Mouse (Mus musculus): ENCODE data around the gene Mutyh.
"Not testable (repeated sequence)": the region's sequence is repeated elsewhere in the genome, so short reads cannot be mapped to it uniquely, and the experiment has no call there.

Mutyh gene

DNA sequence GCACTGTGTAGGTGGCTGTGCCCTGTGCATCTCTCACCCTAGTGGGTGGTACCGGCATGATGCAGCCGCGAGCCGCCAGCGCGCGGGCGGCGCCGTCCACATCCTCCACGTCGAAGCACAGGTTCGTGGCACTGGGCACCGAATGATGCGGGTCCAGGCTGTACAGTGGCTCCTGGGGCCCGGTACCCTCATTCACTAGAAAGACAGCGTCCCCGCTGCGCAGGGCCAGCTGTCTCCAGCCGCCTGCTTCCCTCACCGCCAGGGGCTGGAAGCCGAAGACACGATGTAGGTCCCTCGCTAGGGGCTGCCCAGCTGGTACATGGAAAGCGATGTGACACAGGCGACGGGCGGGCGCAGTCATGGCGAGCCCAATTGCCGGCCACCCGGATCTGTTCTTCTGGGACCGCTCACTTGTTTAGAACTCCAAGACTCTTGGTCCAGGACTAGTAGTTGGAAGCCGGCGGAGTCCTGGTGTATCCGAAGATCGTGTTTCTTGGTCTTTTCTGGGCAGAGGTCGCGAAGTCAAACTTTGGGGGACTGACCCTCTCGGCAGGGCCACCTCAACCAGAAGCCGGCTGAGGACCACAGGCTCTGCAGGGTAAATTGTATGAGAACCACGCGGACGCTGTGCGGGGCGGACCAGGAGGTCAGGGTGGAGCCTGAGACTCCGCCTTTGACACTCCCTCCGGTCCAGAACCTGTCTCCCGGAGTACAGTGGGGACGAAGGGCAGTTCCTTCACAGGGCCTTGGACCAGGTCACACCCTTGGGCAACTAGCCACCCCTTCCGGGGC lies 13.6 kb downstream of the Mutyh start:
- peak; percentile 72 for DNase-seq (ENCODE audit: low read depth, low spot score)

DNA sequence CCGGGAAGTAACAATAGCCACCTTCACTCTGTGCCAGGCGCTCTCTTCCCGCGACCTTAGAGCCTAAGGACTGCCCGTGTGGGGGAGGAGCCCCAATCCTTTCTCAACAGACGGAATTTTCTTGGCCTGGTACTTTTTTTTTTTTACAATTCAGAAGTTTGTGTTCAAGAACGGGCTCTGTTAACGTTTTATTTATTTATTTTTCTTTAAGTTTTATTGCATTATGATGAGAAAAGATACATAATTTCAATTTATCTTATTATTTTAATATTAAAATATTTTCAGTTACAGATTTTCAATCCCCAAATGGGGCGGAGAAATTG lies 14.1 kb downstream of the Mutyh start, which contains the start of gene Hpdl:
TSS of gene Hpdl (minus strand) at position 14 of the 323 bp plus-strand sequence.
- no peak for DNase-seq (ENCODE audit: low read depth, low spot score)

DNA sequence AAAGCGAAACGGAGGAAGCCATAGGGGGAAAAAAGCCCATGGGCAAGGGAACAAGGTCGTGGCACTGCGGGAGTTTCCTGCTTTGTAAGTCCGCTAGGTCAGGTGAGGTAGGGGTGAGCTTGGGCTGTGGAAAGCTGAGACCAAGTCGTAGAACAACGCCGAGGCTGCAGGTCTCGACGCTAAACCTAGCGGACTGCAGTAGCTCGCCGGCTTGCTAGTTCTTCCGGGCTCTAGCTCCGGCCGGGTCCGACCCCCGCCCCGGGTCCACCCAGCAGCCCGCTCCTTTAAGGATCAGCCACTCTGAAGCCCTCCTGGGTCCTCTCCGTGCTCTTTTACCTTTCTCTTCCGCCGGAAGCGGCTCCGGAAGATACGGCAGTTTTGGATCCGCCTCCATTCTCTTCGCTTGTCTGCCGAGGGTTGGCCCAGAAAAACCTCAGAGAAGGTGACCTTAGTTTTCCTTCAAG lies 17.1 kb downstream of the Mutyh start:
- DNase-seq (ENCODE audit: low read depth, low spot score), result peak; percentile 71

- DNase-seq (ENCODE audit: low read depth, low spot score), result peak; percentile 64
Measured at GRCm38 (mm10) chr4:116827819-116828218, 20.3 kb downstream of the Mutyh start.

DNA sequence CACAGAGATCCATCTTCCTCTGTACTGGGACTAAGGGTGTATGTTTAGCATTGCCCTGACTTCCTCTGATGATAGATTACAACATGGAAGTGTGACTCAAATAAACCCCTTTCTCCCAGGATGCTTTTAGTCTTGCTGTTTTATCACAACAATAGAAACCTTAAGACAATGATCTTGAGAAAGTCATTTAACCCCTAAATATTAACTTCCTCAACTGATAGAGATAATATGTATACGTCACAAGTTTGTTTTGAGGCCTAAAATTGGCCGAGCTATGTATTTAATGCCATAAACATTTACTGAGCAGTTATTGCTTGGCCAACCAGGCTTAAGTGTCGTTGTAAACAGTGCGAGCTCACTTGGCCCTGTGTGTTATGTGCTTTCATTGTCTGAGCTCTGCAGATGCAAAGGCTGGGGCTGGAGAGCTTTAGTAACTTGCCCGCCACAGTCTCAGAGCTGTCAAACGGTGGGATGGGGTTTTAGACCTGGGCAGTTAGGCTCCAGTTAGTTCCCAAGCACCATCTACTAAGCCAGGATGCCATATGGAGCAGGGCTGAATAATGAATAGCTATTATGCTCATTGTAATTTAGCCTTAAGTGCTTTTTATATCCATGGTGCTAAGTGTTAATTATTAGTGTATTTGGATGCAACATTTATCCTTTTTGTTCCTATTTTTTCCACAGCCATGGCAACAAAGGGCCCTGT lies 22.0 kb downstream of the Mutyh start:
- no peak for DNase-seq (ENCODE audit: low read depth, low spot score)

GRCm38 (mm10) chr4:116830070-116830368 lies 22.5 kb downstream of the Mutyh start:
- no peak for DNase-seq (ENCODE audit: low read depth, low spot score)

- DNase-seq (ENCODE audit: low read depth, low spot score), result no peak
Measured at GRCm38 (mm10) chr4:116838999-116839398, 31.5 kb downstream of the Mutyh start.

DNA sequence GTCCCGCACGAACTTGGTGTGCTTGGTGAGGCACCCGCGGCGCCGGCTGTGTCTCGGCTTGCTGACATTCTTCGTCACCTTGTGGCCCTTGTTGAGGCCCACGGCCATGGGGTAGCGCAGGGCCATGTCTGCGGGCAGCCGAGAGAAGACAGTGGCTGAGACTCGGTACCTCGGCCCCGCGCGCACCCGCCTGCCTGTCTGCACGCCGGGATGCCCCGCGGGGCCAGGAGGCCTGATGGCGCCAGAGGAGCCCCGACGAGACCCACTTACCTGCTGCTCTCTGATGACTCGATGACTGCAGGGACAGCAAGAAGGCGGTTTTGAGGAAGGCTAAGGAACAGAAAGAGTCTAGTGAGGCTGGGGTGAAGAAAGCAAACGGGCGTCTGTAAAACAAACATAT lies 32.6 kb downstream of the Mutyh start:
- DNase-seq (ENCODE audit: low read depth, low spot score), result not testable (repeated sequence)

- DNase-seq (ENCODE audit: low read depth, low spot score), result no peak
Measured at GRCm38 (mm10) chr4:116840841-116841240, 33.3 kb downstream of the Mutyh start.

DNA sequence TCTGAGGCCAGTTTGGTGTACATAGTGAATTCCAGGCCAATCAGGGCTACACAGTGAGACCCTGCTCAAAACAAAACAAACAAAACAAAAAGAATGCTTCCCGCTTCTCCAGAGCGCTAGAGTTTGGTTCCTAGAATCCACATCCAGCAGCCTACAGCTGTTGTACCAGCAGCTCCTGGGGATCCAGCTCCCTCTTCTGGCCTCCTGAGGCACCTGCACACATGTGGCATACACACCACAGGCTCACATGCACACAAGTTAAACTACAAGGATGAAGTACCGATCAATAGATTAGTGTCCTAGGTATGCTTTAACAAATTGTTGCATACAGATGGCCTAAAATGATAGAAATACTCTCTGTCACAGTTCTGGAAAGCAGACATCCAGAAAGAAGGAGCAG lies 36.8 kb downstream of the Mutyh start:
- DNase-seq (ENCODE audit: low read depth, low spot score), result no peak

GRCm38 (mm10) chr4:116849901-116850300 lies 42.4 kb downstream of the Mutyh start:
- no peak for DNase-seq (ENCODE audit: low read depth, low spot score)

GRCm38 (mm10) chr4:116854286-116854685 lies 46.8 kb downstream of the Mutyh start:
- DNase-seq (ENCODE audit: low read depth, low spot score), result no peak

- DNase-seq (ENCODE audit: low read depth, low spot score), result no peak
Measured at GRCm38 (mm10) chr4:116857203-116857602, 49.7 kb downstream of the Mutyh start.

GRCm38 (mm10) chr4:116859711-116860110 lies 52.2 kb downstream of the Mutyh start:
- no peak for DNase-seq (ENCODE audit: low read depth, low spot score)

- no peak for DNase-seq (ENCODE audit: low read depth, low spot score)
Measured at GRCm38 (mm10) chr4:116862023-116862422, 54.5 kb downstream of the Mutyh start.
